Mouse (Mus musculus): ENCODE measurements at regions not wholly inside any gene's neighbourhood (a gene's known extent, or its start where the extent isn't known, plus 50 kb on each side); places are given as distances from the start of the nearest gene placed in this dataset.

DNA sequence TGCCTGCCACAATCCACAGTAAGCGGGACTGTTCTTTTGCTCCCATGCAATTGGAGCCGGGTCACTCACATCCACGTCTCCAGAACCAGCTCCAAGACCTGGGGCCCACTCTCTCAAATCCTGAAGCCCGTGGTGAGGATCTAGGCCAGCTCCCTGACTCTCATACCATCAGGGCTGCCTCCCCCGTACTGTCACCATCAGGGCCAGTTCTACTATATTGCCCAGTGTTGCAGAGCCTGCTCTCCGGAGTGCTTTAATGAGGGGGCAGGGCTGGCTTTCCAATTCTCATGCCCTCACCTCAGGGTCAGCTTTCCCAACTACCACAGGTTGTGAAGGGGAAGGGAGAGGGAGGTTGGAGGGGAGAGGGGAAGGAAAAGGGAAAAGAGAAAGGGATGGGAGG lies 390.6 kb downstream of the Fat4 start:
- Histone ChIP-seq H3K9ac (ENCODE audit: low read depth, low read length, severe bottlenecking) (no peak overlapping the region), H3K4me3 (replicated peaks; ENCODE audit: low read length) (no peak overlapping the region), H3K27ac (replicated peaks; ENCODE audit: low read depth, low read length) (no peak overlapping the region), H3K4me2 (replicated peaks; ENCODE audit: low read depth, low read length, severe bottlenecking) (no peak overlapping the region), H3K36me3 (ENCODE audit: control insufficient read depth, insufficient read depth, low read length) (no peaks in the 10 kb centered on the region), H3K27me3 (ENCODE audit: control insufficient read depth, insufficient read depth, low read length) (no peaks in the 10 kb centered on the region), H3K9me3 (ENCODE audit: control insufficient read depth, low read length) (no peaks in the 10 kb centered on the region), H3K4me1 (ENCODE audit: control insufficient read depth, insufficient read depth, low read length) (0 out of 2 replicates have a peak, but pooled peaks cover 3% of the 10 kb centered on the region)
- no peak for TF ChIP-seq POLR2A (IDR thresholded peaks at IDR 0.05; ENCODE audit: borderline replicate concordance, extremely low read depth, insufficient read depth, insufficient read length)
- ATAC-seq (ENCODE audit: low FRiP score, low read depth), result no peak
- WGBS, result 71% methylated on average over 6 of the region's 6 CpGs
- no peak for DNase-seq (ENCODE audit: low spot score)

GRCm38 (mm10) chr3:39295255-39295654 lies 408.5 kb downstream of the Fat4 start:
- Histone ChIP-seq H3K4me3 (replicated peaks; ENCODE audit: low read length) (no peak overlapping the region), H3K27ac (replicated peaks; ENCODE audit: low read depth, low read length) (no peak overlapping the region), H3K9me3 (ENCODE audit: control insufficient read depth, low read length) (no peaks in the 10 kb centered on the region), H3K27me3 (ENCODE audit: control insufficient read depth, insufficient read depth, low read length) (no peaks in the 10 kb centered on the region), H3K4me2 (replicated peaks; ENCODE audit: low read depth, low read length, severe bottlenecking) (no peak overlapping the region), H3K36me3 (ENCODE audit: control insufficient read depth, insufficient read depth, low read length) (no peaks in the 10 kb centered on the region), H3K9ac (ENCODE audit: low read depth, low read length, severe bottlenecking) (no peak overlapping the region), H3K4me1 (ENCODE audit: control insufficient read depth, insufficient read depth, low read length) (peaks cover 8% of the 10 kb centered on the region; the same call in 1 of the 2 replicates)
- no peak for ATAC-seq (ENCODE audit: low FRiP score, low read depth)
- TF ChIP-seq POLR2A (IDR thresholded peaks at IDR 0.05; ENCODE audit: borderline replicate concordance, extremely low read depth, insufficient read depth, insufficient read length), result no peak
- WGBS, result 70% methylated on average over 3 of the region's 3 CpGs
- DNase-seq (ENCODE audit: low spot score), result no peak

- DNase-seq (ENCODE audit: low spot score) (no peak), ATAC-seq (ENCODE audit: low FRiP score, low read depth) (peak; percentile 60; the same call in 1 of the 2 replicates)
- H3K27ac ChIP-seq (replicated peaks; ENCODE audit: low read depth, low read length), result no peak overlapping the region
- no peak overlapping the region for H3K4me2 ChIP-seq (replicated peaks; ENCODE audit: low read depth, low read length, severe bottlenecking)
- no peak for TF ChIP-seq POLR2A (IDR thresholded peaks at IDR 0.05; ENCODE audit: borderline replicate concordance, extremely low read depth, insufficient read depth, insufficient read length)
- no peaks in the 10 kb centered on the region for H3K27me3 ChIP-seq (ENCODE audit: control insufficient read depth, insufficient read depth, low read length)
- H3K36me3 ChIP-seq (ENCODE audit: control insufficient read depth, insufficient read depth, low read length), result no peaks in the 10 kb centered on the region
- no peaks in the 10 kb centered on the region for H3K9me3 ChIP-seq (ENCODE audit: control insufficient read depth, low read length)
- 39% methylated on average over 4 of the region's 4 CpGs for WGBS
- H3K4me3 ChIP-seq (replicated peaks; ENCODE audit: low read length), result no peak overlapping the region
- no peak overlapping the region for H3K9ac ChIP-seq (ENCODE audit: low read depth, low read length, severe bottlenecking)
- peaks cover 8% of the 10 kb centered on the region; the same call in 1 of the 2 replicates for H3K4me1 ChIP-seq (ENCODE audit: control insufficient read depth, insufficient read depth, low read length)
Observed at GRCm38 (mm10) chr3:39296257-39296656, 409.5 kb downstream of the Fat4 start.

DNA sequence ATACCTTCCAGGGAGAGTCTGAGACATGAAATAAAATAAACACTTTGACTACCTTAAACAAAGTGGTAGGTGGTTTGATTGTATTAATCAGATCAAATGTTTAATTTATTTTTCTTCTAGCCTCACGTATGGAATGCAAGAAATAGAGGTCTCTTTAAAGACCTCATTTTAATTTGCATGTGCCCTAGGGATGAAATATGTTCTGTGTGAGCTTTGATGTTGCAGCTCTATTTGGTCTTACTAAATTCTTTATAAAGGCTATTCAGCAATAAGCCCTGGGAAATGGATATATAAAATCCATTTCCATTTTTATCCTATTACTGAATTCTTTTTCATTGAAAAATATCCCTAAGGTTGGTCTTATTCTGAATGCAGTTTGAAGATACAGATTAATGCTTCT lies 422.7 kb downstream of the Fat4 start:
- Histone ChIP-seq H3K27ac (replicated peaks; ENCODE audit: low read depth, low read length) (no peak overlapping the region), H3K4me3 (replicated peaks; ENCODE audit: low read length) (no peak overlapping the region), H3K9me3 (ENCODE audit: control insufficient read depth, low read length) (no peaks in the 10 kb centered on the region), H3K27me3 (ENCODE audit: control insufficient read depth, insufficient read depth, low read length) (no peaks in the 10 kb centered on the region), H3K9ac (ENCODE audit: low read depth, low read length, severe bottlenecking) (no peak overlapping the region), H3K4me1 (ENCODE audit: control insufficient read depth, insufficient read depth, low read length) (no peaks in the 10 kb centered on the region), H3K4me2 (replicated peaks; ENCODE audit: low read depth, low read length, severe bottlenecking) (no peak overlapping the region), H3K36me3 (ENCODE audit: control insufficient read depth, insufficient read depth, low read length) (no peaks in the 10 kb centered on the region)
- 47% methylated on average over 1 of the region's 1 CpGs for WGBS
- ATAC-seq (ENCODE audit: low FRiP score, low read depth) (no peak), DNase-seq (ENCODE audit: low spot score) (no peak)
- TF ChIP-seq POLR2A (IDR thresholded peaks at IDR 0.05; ENCODE audit: borderline replicate concordance, extremely low read depth, insufficient read depth, insufficient read length), result no peak

GRCm38 (mm10) chr3:39313563-39313962 lies 426.8 kb downstream of the Fat4 start:
- 84% methylated on average over 4 of the region's 4 CpGs for WGBS
- H3K4me2 ChIP-seq (replicated peaks; ENCODE audit: low read depth, low read length, severe bottlenecking), result no peak overlapping the region
- DNase-seq (ENCODE audit: low spot score) (no peak), ATAC-seq (ENCODE audit: low FRiP score, low read depth) (no peak)
- H3K4me1 ChIP-seq (ENCODE audit: control insufficient read depth, insufficient read depth, low read length), result no peaks in the 10 kb centered on the region
- H3K4me3 ChIP-seq (replicated peaks; ENCODE audit: low read length), result no peak overlapping the region
- no peaks in the 10 kb centered on the region for H3K27me3 ChIP-seq (ENCODE audit: control insufficient read depth, insufficient read depth, low read length)
- TF ChIP-seq POLR2A (IDR thresholded peaks at IDR 0.05; ENCODE audit: borderline replicate concordance, extremely low read depth, insufficient read depth, insufficient read length), result no peak
- no peaks in the 10 kb centered on the region for H3K9me3 ChIP-seq (ENCODE audit: control insufficient read depth, low read length)
- H3K27ac ChIP-seq (replicated peaks; ENCODE audit: low read depth, low read length), result no peak overlapping the region
- H3K36me3 ChIP-seq (ENCODE audit: control insufficient read depth, insufficient read depth, low read length), result no peaks in the 10 kb centered on the region
- no peak overlapping the region for H3K9ac ChIP-seq (ENCODE audit: low read depth, low read length, severe bottlenecking)

- WGBS, result 68% methylated on average over 7 of the region's 7 CpGs
- Histone ChIP-seq H3K36me3 (ENCODE audit: control insufficient read depth, insufficient read depth, low read length) (no peaks in the 10 kb centered on the region), H3K27me3 (ENCODE audit: control insufficient read depth, insufficient read depth, low read length) (no peaks in the 10 kb centered on the region), H3K4me2 (replicated peaks; ENCODE audit: low read depth, low read length, severe bottlenecking) (no peak overlapping the region), H3K4me3 (replicated peaks; ENCODE audit: low read length) (no peak overlapping the region), H3K27ac (replicated peaks; ENCODE audit: low read depth, low read length) (no peak overlapping the region), H3K9ac (ENCODE audit: low read depth, low read length, severe bottlenecking) (no peak overlapping the region), H3K9me3 (ENCODE audit: control insufficient read depth, low read length) (no peaks in the 10 kb centered on the region), H3K4me1 (ENCODE audit: control insufficient read depth, insufficient read depth, low read length) (0 out of 2 replicates have a peak, but pooled peaks cover 3% of the 10 kb centered on the region)
- DNase-seq (ENCODE audit: low spot score), result no peak
- no peak for TF ChIP-seq POLR2A (IDR thresholded peaks at IDR 0.05; ENCODE audit: borderline replicate concordance, extremely low read depth, insufficient read depth, insufficient read length)
- ATAC-seq (ENCODE audit: low FRiP score, low read depth), result no peak
Observed at GRCm38 (mm10) chr3:39320851-39321250, 434.1 kb downstream of the Fat4 start.
